Mouse (Mus musculus) liver, postnatal 0 days (tissue): ENCODE data around the gene Tbc1d8. TPM values are rescaled to one million over a fixed set of nuclear protein-coding genes. Genes with fewer than 3 reads are reported as not detected.

ENCODE experiments used
- ATAC-seq: fragments of 200-750 bp; cut with Nextera tagmentation; 2 replicates; pipeline ENCODE4 v1.8.0; 2017; ENCODE audit warnings: mild to moderate bottlenecking, moderate library complexity
- DNase-seq: peaks from one replicate; pipeline ENCODE4 v3.0.0-alpha.2; 2016
- H3K27ac ChIP-seq: fragments of 300-500 bp; sonication (generic); 2 replicates; pipeline ENCODE4 v1.5.1; 2014; ENCODE audit warnings: antibody characterized with exemption, moderate library complexity, mild to moderate bottlenecking, low read depth
- H3K27me3 ChIP-seq: fragments of 300-500 bp; sonication (generic); 2 replicates; pipeline ENCODE4 v1.6.1; 2014; ENCODE audit warnings: low read length, control low read depth, mixed read lengths; ENCODE audit not compliant: insufficient read depth
- H3K36me3 ChIP-seq: fragments of 300-500 bp; sonication (generic); replicated peaks from 2 replicates; pipeline ENCODE4 v1.6.1; 2014; ENCODE audit warnings: mild to moderate bottlenecking, control low read depth, low read length, moderate library complexity, mixed read lengths; ENCODE audit not compliant: insufficient read depth
- H3K4me1 ChIP-seq: fragments of 300-500 bp; sonication (generic); 2 replicates; pipeline ENCODE4 v1.6.1; 2014; ENCODE audit warnings: antibody characterized with exemption, mild to moderate bottlenecking, control low read depth; ENCODE audit not compliant: insufficient read depth
- H3K4me2 ChIP-seq: fragments of 300-500 bp; sonication (generic); 2 replicates; pipeline ENCODE4 v1.6.1; 2014; ENCODE audit warnings: low read depth, mild to moderate bottlenecking, low read length, moderate library complexity, mixed read lengths
- H3K4me3 ChIP-seq: fragments of 300-500 bp; sonication (generic); 2 replicates; pipeline ENCODE4 v1.5.1; 2014; ENCODE audit warnings: low read depth, low read length
- H3K9ac ChIP-seq: fragments of 300-500 bp; sonication (generic); replicated peaks from 2 replicates; pipeline ENCODE4 v1.6.1; 2014; ENCODE audit warnings: mild to moderate bottlenecking, moderate library complexity
- H3K9me3 ChIP-seq: fragments of 300-500 bp; sonication (generic); 2 replicates; pipeline ENCODE4 v1.6.1; 2016; ENCODE audit warnings: mild to moderate bottlenecking, control low read depth, low read length, mixed read lengths
- CTCF ChIP-seq: sonication (generic); IDR thresholded peaks from 2 replicates; pipeline ENCODE4 v1.5.1; 2016; ENCODE audit warnings: antibody characterized with exemption, low read depth
- EP300 ChIP-seq: IDR thresholded peaks from 2 replicates; pipeline ENCODE4 v1.6.1; 2016; ENCODE audit warnings: antibody characterized with exemption, low read depth, mild to moderate bottlenecking
- WGBS: fragments of 180-500 bp; shearing (Covaris S2); extraction: QIAGEN DNeasy Blood & Tissue Kit; methylation state at CpG from one replicate; pipeline ENCODE4 v1.1.7; 2014; ENCODE audit not compliant: insufficient replicate concordance; 5-methylcytosine and 5-hydroxymethylcytosine counted together
- polyA plus RNA-seq: library from polyadenylated mRNA; unstranded; fragments of >200 nt; fragmentation: Nextera tagmentation; extraction: Ambion mirVana; gene quantifications from 2 replicates; pipeline ENCODE4 v1.2.1, GENCODE M21; 2015

The Tbc1d8 gene
- polyA plus RNA-seq, 1 experiment from 2014 or later = 8.8 TPM

DNA sequence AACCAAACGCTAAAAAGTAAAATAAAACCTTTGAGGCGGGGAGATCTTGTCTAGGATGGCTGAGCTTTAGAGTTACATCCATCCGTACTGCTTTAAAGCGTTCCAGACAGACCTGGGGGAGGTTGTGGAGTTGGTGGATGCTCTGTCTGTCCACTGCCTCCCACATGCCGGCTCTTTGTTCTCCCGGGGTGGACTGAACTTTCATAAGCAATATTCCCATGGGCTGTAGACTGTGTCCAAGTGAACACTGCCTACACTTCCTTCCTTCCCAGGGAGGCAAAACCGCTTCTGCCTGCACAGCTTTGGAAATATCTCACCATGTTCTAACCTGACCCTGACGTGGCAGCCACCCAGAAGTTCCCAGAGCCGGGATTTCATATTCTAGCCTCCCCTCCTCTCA lies 4.0 kb downstream of the Tbc1d8 start:
- H3K4me3 ChIP-seq = no peak overlapping the region
- ATAC-seq (no peak), DNase-seq (no peak)
- WGBS = 81% methylated on average over 9 of the region's 9 CpGs
- H3K9me3 ChIP-seq = peaks cover 3% of the 10 kb centered on the region; the same call in 1 of the 2 replicates
- TF ChIP-seq EP300 (no peak), CTCF (no peak)
- H3K27me3 ChIP-seq = no peaks in the 10 kb centered on the region
- H3K36me3 ChIP-seq = peaks cover 11% of the 10 kb centered on the region
- H3K27ac ChIP-seq = no peak overlapping the region
- 0 out of 2 replicates have a peak overlapping the region, but pooled peaks have one; percentile 3 for H3K4me2 ChIP-seq
- H3K9ac ChIP-seq = no peak overlapping the region
- peaks cover 36% of the 10 kb centered on the region for H3K4me1 ChIP-seq

DNA sequence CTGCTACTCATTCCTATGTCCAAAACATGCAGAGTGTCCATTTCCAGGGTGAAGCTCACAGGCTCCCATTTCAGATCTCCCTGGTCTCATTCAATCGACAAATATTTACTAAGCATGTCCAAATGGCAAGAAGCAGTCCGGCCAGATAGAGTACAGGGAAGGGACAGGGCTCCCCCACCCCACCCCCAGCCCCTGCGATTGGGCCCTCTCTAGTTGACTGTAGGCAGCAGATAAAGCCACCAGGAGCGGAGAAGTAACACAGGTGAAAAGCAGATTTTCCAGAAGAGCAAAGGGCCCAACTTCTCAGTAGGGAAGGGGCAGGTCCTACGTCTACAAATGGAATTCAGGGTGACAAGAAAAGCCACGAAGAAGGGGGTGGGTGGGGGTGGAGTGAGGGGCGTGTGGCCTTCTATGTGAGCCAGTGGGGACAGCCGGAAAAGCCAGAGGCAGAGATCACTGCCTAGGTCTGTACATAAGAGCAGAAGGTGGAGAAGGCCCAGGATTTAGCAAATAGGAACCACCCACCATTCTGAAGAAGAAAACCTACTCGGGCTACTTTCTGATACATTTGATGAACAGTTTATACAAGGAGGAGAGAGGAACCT lies 7.2 kb downstream of the Tbc1d8 start:
- 31% methylated on average over 9 of the region's 9 CpGs for WGBS
- Histone ChIP-seq H3K36me3 (peaks cover 11% of the 10 kb centered on the region), H3K4me1 (peaks cover 31% of the 10 kb centered on the region), H3K27ac (peak overlapping the region; percentile 81), H3K4me2 (peak overlapping the region; percentile 40), H3K9me3 (peaks cover 3% of the 10 kb centered on the region; the same call in 1 of the 2 replicates), H3K27me3 (no peaks in the 10 kb centered on the region), H3K4me3 (no peak overlapping the region), H3K9ac (peak overlapping the region; percentile 42; the same call in 1 of the 2 replicates)
- DNase-seq (peak; percentile 47), ATAC-seq (peak; percentile 83)
- TF ChIP-seq EP300 = no peak
- no peak for TF ChIP-seq CTCF

DNA sequence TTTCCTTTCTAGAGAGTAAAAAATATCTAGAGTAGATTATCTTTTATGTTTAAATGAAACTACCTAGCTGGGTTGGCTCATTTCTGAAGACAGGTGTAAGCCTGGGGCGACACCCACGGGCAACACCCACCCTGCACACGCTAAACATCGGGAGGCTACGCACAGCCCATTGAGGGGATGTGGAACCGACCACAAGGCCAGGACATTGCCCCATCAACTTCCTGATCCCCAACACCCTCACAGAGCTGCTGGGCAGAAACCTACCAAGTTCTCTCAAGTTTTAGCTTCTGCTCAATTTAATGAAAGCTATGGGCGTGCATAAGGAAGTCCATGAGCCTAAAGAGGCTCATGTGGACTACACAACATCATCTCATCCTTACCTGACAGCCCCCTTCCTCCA lies 9.6 kb downstream of the Tbc1d8 start:
- Histone ChIP-seq H3K9ac (no peak overlapping the region), H3K9me3 (peaks cover 3% of the 10 kb centered on the region; the same call in 1 of the 2 replicates), H3K36me3 (peaks cover 3% of the 10 kb centered on the region; the same call in 1 of the 2 replicates), H3K4me2 (no peak overlapping the region), H3K4me3 (no peak overlapping the region), H3K27me3 (no peaks in the 10 kb centered on the region), H3K27ac (peak overlapping the region; percentile 46; the same call in 1 of the 2 replicates), H3K4me1 (peaks cover 34% of the 10 kb centered on the region)
- TF ChIP-seq CTCF = no peak
- 36% methylated on average over 7 of the region's 7 CpGs for WGBS
- ATAC-seq (no peak), DNase-seq (peak; percentile 49)

DNA sequence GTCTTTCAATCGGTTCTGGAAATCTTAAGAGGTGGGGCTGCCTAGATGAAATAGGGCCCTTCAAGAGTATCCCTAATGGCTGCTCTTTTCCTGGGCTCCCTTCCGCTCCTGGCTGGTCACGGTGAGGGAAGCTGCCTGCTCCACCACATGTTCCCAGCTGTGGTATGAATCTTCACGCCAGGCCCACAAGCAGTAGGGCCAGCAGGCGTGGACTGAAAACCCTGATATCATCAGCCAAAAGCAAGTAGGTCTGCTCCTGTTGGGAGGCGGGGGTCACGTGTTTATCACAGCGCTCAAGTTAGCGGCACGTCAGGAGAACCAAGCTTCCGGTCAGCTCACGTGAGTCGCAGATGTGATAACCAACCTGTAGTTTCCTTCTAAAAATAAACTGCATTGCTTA lies 12.0 kb downstream of the Tbc1d8 start:
- Histone ChIP-seq H3K4me1 (peaks cover 42% of the 10 kb centered on the region), H3K9ac (no peak overlapping the region)
- 83% methylated on average over 13 of the region's 13 CpGs for WGBS

DNA sequence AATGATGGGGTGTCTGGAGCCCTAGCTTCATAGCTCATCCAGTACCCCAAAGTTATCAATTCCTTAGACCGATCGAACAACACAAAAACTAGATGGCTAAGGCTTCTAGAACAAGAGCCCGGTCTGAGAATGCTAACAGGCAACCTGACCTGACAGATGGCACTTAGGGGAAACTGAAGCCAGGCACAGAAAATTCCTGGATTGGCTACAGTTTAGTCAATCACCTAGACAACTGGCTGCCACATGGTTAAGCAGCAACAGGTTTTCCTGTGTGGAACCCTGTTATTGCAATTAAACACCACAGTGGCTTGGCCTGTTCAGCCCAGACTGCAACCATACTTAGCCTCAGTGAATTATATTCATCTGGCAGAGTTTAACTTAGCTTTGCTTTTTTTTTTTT lies 13.8 kb downstream of the Tbc1d8 start:
- Histone ChIP-seq H3K36me3 (no peaks in the 10 kb centered on the region), H3K4me2 (no peak overlapping the region), H3K4me3 (no peak overlapping the region), H3K9me3 (no peaks in the 10 kb centered on the region), H3K27ac (no peak overlapping the region), H3K9ac (no peak overlapping the region), H3K4me1 (peaks cover 48% of the 10 kb centered on the region), H3K27me3 (no peaks in the 10 kb centered on the region)
- DNase-seq (no peak), ATAC-seq (no peak)
- 94% methylated on average over 3 of the region's 3 CpGs for WGBS
- TF ChIP-seq EP300 (no peak), CTCF (no peak)

More for the DNA sequence above, 12.0 kb downstream of the Tbc1d8 start:
- DNase-seq = no peak
- Histone ChIP-seq H3K4me2 (no peak overlapping the region), H3K4me3 (no peak overlapping the region), H3K27ac (no peak overlapping the region), H3K9me3 (peaks cover 3% of the 10 kb centered on the region; the same call in 1 of the 2 replicates), H3K27me3 (no peaks in the 10 kb centered on the region), H3K36me3 (no peaks in the 10 kb centered on the region)
- no peak for TF ChIP-seq CTCF
- TF ChIP-seq EP300 = no peak
- no peak for ATAC-seq

DNA sequence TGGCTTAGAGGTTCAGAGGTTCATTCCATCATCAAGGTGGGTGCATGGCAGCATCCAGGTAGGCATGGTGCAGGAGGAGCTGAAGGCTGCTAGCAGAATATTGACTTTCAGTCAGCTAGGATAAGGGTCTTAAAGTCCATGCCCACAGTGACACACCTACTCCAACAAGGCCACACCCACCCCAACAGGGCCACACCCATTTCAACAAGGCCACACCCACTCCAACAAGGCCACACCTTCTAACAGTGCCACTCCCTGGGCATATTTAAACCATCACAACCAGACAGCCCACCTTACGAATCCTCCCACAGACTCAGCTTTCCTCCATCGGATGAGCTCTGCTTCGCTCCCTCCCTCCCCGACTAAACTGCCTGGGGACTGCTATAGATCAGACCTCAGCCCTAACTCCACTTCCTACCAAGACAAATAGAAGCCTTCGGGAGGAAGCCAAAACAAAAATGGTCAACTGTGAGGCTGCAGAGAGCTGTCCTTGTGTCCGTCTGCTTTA lies 15.6 kb downstream of the Tbc1d8 start:
- Histone ChIP-seq H3K27me3 (no peaks in the 10 kb centered on the region), H3K4me3 (no peak overlapping the region), H3K36me3 (no peaks in the 10 kb centered on the region), H3K4me2 (no peak overlapping the region), H3K9ac (no peak overlapping the region), H3K27ac (no peak overlapping the region), H3K4me1 (peaks cover 53% of the 10 kb centered on the region), H3K9me3 (no peaks in the 10 kb centered on the region)
- DNase-seq (no peak), ATAC-seq (peak; percentile 42)
- no peak for TF ChIP-seq EP300
- TF ChIP-seq CTCF = no peak
- WGBS = 83% methylated on average over 6 of the region's 6 CpGs
